Mouse (Mus musculus) embryo, embryonic 11 days (tissue): ENCODE data around the gene Gm3468.
"Not testable (repeated sequence)": the region's sequence is repeated elsewhere in the genome, so short reads cannot be mapped to it uniquely, and the experiment has no call there.

Experiments used
- DNase-seq: peaks from one replicate; pipeline ENCODE4 v3.0.0-alpha.2; 2015

Gm3468 gene

GRCm38 (mm10) chr14:6108272-6108925 lies at the start of gene Gm3468:
Gm3468 (minus strand) TSS chr14:6108665.
- DNase-seq, result peak; percentile 78

GRCm38 (mm10) chr14:6125707-6126106 lies 17.2 kb upstream of the Gm3468 start, which contains the start of gene Gm3476:
Gm3476 (minus strand) TSS chr14:6125807.
- not testable (repeated sequence) for DNase-seq

GRCm38 (mm10) chr14:6107500-6107899 lies 965 bp downstream of the Gm3468 start:
- DNase-seq, result peak; percentile 10

- not testable (repeated sequence) for DNase-seq
These were observed 14.6 kb downstream of the Gm3468 start, which contains the start of gene Gm8206 for GRCm38 (mm10) chr14:6093842-6094241. Gm8206 (minus strand) TSS chr14:6093942.

GRCm38 (mm10) chr14:6058167-6058566 lies 50.3 kb downstream of the Gm3468 start, which contains the start of gene Gm6337:
Gm6337 (minus strand) TSS chr14:6058267.
- DNase-seq, result not testable (repeated sequence)
